Mouse (Mus musculus) embryonic facial prominence, embryonic 13.5 days (tissue): ENCODE data around the gene Mccc2. TPM values are rescaled to one million over a fixed set of nuclear protein-coding genes. Genes with fewer than 3 reads are reported as not detected.

Experiments used
- polyA plus RNA-seq: library from polyadenylated mRNA; unstranded; fragments of >200 nt; fragmentation: Nextera tagmentation; extraction: Ambion mirVana; gene quantifications from 2 replicates; pipeline ENCODE4 v1.2.1, GENCODE M21; 2015

Mccc2 gene
- polyA plus RNA-seq, 1 experiment from 2014 or later, result 50.6 TPM

Other genes starting within 250 kb of the Mccc2 start
- 0.69 and 0.84 TPM in 2 replicates for gene Cartpt, start 114.5 kb downstream of the Mccc2 start, polyA plus RNA-seq
- gene Bdp1, start 88.4 kb upstream of the Mccc2 start, polyA plus RNA-seq, result 34.1 and 37.7 TPM in 2 replicates
- gene Serf1, start 92.4 kb upstream of the Mccc2 start, polyA plus RNA-seq, result 214 and 249 TPM in 2 replicates
- 49.0 and 57.5 TPM in 2 replicates for gene Smn1, start 109.2 kb upstream of the Mccc2 start, polyA plus RNA-seq
- 0.14 and 0.21 TPM in 2 replicates for gene Naip2, start 186.5 kb upstream of the Mccc2 start, polyA plus RNA-seq
- gene Naip5, start 230.7 kb upstream of the Mccc2 start, polyA plus RNA-seq, result 0.19 and 0.22 TPM in 2 replicates